Mouse (Mus musculus) liver, adult 2 months (tissue): Measurements from ENCODE around the gene Ephb2.

Source experiments
- CTCF ChIP-seq: fragments of 200-500 bp; IDR thresholded peaks from 2 replicates; pipeline ENCODE4 v1.5.1; 2011; ENCODE audit warnings: low read depth, low read length, control low read depth
- POLR2A ChIP-seq: fragments of 200-500 bp; IDR thresholded peaks from 2 replicates; pipeline ENCODE4 v1.6.1; 2011; ENCODE audit warnings: low read length, control low read depth; ENCODE audit not compliant: insufficient read depth; ENCODE audit errors: extremely low read depth

GRCm38 (mm10) chr4:136772318-136772717 is 63.5 kb downstream of the Ephb2 start:
- TF ChIP-seq CTCF (no peak), POLR2A (no peak)
